Mouse (Mus musculus) intestine, postnatal 0 days (tissue): ENCODE data around the gene Elmo1. TPM values are rescaled to one million over a fixed set of nuclear protein-coding genes. Genes with fewer than 3 reads are reported as not detected.

Source experiments
- ATAC-seq: fragments of 200-750 bp; cut with Nextera tagmentation; 2 replicates; pipeline ENCODE4 v1.8.0; 2017; ENCODE audit warnings: mild to moderate bottlenecking, moderate TSS enrichment, moderate library complexity
- H3K27ac ChIP-seq: fragments of 300-500 bp; sonication (generic); 2 replicates; pipeline ENCODE4 v1.5.1; 2014; ENCODE audit warnings: mild to moderate bottlenecking, low read depth, low read length, moderate library complexity
- H3K27me3 ChIP-seq: fragments of 300-500 bp; sonication (generic); replicated peaks from 2 replicates; pipeline ENCODE4 v1.6.1; 2014; ENCODE audit warnings: low read length, mixed read lengths; ENCODE audit not compliant: control insufficient read depth, insufficient read depth
- H3K36me3 ChIP-seq: fragments of 300-500 bp; sonication (generic); 2 replicates; pipeline ENCODE4 v1.6.1; 2014; ENCODE audit warnings: mild to moderate bottlenecking, moderate library complexity; ENCODE audit not compliant: control insufficient read depth, insufficient read depth
- H3K4me1 ChIP-seq: fragments of 300-500 bp; sonication (generic); replicated peaks from 2 replicates; pipeline ENCODE4 v1.6.1; 2014; ENCODE audit warnings: antibody characterized with exemption, low read length, mixed read lengths; ENCODE audit not compliant: control insufficient read depth, insufficient read depth
- H3K4me2 ChIP-seq: fragments of 300-500 bp; sonication (generic); replicated peaks from 2 replicates; pipeline ENCODE4 v1.6.1; 2014; ENCODE audit warnings: low read depth, mild to moderate bottlenecking, moderate library complexity
- H3K4me3 ChIP-seq: fragments of 300-500 bp; sonication (generic); 2 replicates; pipeline ENCODE4 v1.5.1; 2014; ENCODE audit warnings: low read depth, low read length
- H3K9ac ChIP-seq: fragments of 300-500 bp; sonication (generic); 2 replicates; pipeline ENCODE4 v1.6.1; 2014; ENCODE audit warnings: mild to moderate bottlenecking, low read depth, low read length
- H3K9me3 ChIP-seq: fragments of 300-500 bp; sonication (generic); 2 replicates; pipeline ENCODE4 v1.6.1; 2016; ENCODE audit warnings: mixed run types; ENCODE audit not compliant: control insufficient read depth
- CTCF ChIP-seq: sonication (generic); IDR thresholded peaks from 2 replicates; pipeline ENCODE4 v1.5.1; 2016; ENCODE audit warnings: low read depth, mild to moderate bottlenecking, control low read depth, antibody characterized with exemption, moderate library complexity
- WGBS: fragments of 180-500 bp; shearing (Covaris S2); extraction: QIAGEN DNeasy Blood & Tissue Kit; methylation state at CpG from one replicate; pipeline ENCODE4 v1.1.7; 2014; 5-methylcytosine and 5-hydroxymethylcytosine counted together
- polyA plus RNA-seq: library from polyadenylated mRNA; unstranded; fragments of >200 nt; fragmentation: Nextera tagmentation; extraction: Ambion mirVana; gene quantifications from 2 replicates; pipeline ENCODE4 v1.2.1, GENCODE M21; 2015

Elmo1 gene
- polyA plus RNA-seq, 1 experiment from 2014 or later, result 8.2 TPM

DNA sequence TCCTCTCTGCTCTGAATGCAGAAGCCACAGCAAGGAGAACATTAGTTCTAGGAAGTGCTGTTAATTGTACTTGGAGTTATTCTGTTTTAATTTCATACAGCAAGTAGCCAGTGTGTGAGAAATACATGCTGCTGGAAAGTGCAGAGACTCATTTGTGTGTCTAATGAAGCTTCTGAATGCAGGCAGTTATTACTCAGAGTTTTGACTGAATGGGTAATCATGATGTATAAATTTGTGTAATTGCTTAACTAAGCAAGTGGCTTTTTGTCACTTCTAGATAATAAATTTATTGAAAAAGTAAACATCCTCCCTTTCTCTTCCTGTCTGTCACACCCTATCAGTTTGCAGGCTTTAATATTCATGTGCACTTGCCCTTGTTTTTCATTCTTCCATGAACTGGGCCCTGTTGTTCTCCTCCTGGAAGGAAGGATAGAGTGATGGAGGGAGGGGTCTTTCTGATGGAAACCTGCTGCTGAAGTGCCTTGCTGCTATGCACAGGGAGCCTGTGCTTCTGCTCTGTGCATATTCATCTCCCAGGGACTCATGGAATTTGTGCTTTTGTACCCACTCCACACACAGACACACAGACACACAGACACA, 159.8 kb downstream of the Elmo1 start:
- H3K27ac ChIP-seq, result no peak overlapping the region; the same call in 1 of the 2 replicates
- H3K4me3 ChIP-seq, result no peak overlapping the region
- ATAC-seq, result no peak
- no peaks in the 10 kb centered on the region for H3K27me3 ChIP-seq
- no peaks in the 10 kb centered on the region; the same call in 1 of the 2 replicates for H3K4me1 ChIP-seq
- no peak for TF ChIP-seq CTCF
- H3K36me3 ChIP-seq, result no peaks in the 10 kb centered on the region
- no peak overlapping the region for H3K9ac ChIP-seq
- no peaks in the 10 kb centered on the region for H3K9me3 ChIP-seq
- no peak overlapping the region for H3K4me2 ChIP-seq

DNA sequence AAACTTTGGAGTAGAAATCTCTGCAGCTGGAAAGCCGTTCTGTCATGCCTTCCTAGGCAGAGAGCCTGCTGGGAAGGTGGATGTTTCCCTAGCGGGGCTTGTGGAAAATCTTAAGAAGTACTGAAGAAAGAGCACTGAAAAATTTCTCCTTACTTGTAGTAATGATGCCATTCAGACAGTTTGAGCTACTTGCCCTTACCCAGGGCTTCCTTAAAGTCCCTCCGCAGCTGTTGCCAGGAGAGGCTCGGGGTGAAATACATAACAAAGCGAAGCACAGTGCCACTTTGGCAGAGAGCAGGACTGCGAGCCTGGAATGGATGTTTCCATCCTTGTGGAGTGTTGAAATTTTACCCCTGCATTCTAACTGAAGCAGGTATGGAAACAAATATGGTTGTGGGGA, 164.5 kb downstream of the Elmo1 start:
- no peak overlapping the region for H3K27ac ChIP-seq
- no peaks in the 10 kb centered on the region for H3K36me3 ChIP-seq
- H3K4me2 ChIP-seq, result no peak overlapping the region
- no peak for TF ChIP-seq CTCF
- H3K27me3 ChIP-seq, result no peaks in the 10 kb centered on the region
- no peaks in the 10 kb centered on the region for H3K9me3 ChIP-seq
- H3K9ac ChIP-seq, result no peak overlapping the region
- no peak for ATAC-seq
- WGBS, result 76% methylated on average over 6 of the region's 6 CpGs
- no peak overlapping the region for H3K4me3 ChIP-seq
- H3K4me1 ChIP-seq, result no peaks in the 10 kb centered on the region

DNA sequence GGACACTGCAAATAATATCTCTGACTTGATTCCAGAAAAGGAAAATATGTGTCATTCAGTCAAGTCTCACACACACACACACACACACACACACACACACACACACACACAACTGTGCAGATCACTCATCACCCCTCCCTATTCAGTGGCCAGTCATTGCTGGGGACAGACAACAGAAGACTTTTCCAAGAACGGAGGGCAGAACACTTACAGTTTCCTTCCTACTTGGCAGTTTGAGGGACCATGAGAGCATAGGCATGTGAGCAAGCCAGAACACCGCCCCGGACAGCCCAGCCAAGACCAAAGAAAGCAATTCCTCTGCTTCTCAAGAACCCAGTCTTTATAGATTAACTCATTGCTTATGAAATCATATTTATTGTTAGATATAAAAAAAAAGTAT, 165.0 kb downstream of the Elmo1 start:
- Histone ChIP-seq H3K9ac (no peak overlapping the region), H3K4me1 (no peaks in the 10 kb centered on the region), H3K4me2 (no peak overlapping the region), H3K27me3 (no peaks in the 10 kb centered on the region), H3K36me3 (no peaks in the 10 kb centered on the region), H3K9me3 (no peaks in the 10 kb centered on the region), H3K4me3 (no peak overlapping the region), H3K27ac (no peak overlapping the region)
- WGBS, result 76% methylated on average over 3 of the region's 3 CpGs
- ATAC-seq, result no peak
- TF ChIP-seq CTCF, result no peak

DNA sequence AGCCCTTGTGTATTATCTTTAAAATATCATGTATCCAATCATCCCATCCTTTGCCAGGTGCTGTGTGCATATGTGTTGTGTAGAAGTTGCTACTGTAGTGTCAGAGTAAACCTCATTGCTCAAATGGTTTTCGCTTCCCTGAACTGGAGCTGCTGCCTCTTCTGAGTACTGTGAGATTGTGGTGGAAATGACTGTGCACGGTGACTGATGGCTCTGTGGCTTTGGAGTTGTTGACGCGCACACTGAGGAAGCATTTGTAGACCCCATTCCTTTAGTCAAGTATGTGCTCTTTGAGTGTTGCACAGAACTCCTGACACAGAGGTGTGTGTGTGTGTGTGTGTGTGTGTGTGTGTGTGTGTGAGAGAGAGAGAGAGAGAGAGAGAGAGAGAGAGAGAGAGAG, 166.2 kb downstream of the Elmo1 start:
- Histone ChIP-seq H3K27me3 (no peaks in the 10 kb centered on the region), H3K9me3 (no peaks in the 10 kb centered on the region), H3K4me1 (no peaks in the 10 kb centered on the region), H3K4me3 (no peak overlapping the region), H3K27ac (no peak overlapping the region), H3K4me2 (no peak overlapping the region), H3K9ac (no peak overlapping the region), H3K36me3 (no peaks in the 10 kb centered on the region)
- WGBS, result 95% methylated on average over 4 of the region's 4 CpGs
- no peak for ATAC-seq
- TF ChIP-seq CTCF, result no peak

DNA sequence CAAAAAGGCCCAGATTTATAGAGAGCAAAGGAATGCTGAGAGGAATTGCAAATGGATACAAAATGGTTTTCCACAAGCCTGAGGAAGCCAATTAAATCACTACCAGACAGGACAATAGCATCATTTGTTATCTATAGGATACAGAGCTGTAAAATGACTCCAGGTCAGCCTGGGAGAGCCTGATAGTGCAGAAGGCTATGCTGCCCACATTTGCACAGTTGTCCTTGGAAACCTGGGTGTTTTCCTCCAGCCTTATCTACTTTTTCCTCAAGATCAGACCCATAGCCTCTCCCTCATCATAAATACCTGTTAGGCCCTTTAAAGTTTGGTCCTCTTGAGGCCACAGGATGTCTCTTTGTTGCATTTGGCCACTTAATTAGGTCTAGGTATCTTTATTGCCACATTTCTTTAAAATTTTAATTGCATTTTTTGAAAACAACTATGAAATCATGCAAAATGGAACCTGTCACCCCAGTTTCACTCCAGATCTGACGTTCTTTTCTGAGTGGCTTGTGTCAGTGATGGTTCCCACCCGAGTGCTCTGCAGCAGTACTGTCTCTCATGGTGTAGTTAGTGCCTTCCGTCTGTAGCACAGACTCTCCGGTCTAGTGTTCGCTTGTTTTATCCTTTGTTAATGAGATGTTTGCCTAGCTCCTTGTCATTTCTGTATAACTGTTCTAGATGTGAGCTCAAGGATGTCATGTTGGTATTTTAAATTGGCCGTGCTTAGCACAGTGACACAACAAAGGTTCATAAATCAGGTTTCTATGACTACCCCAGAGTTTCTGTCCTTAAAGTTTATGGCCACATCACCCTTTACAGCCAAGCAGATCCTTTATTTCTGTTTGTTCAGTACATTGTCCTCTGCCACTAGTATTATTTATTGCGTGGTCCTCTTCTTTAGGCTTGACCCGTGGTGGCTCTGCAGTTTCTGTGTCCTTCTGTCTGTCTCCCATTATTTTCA, 167.4 kb downstream of the Elmo1 start:
- no peak overlapping the region for H3K4me3 ChIP-seq
- no peaks in the 10 kb centered on the region for H3K27me3 ChIP-seq
- H3K4me1 ChIP-seq, result no peaks in the 10 kb centered on the region
- 44% methylated on average over 8 of the region's 8 CpGs for WGBS
- TF ChIP-seq CTCF, result no peak
- H3K36me3 ChIP-seq, result no peaks in the 10 kb centered on the region
- ATAC-seq, result no peak
- no peak overlapping the region for H3K9ac ChIP-seq
- H3K27ac ChIP-seq, result no peak overlapping the region
- no peak overlapping the region for H3K4me2 ChIP-seq
- H3K9me3 ChIP-seq, result no peaks in the 10 kb centered on the region

DNA sequence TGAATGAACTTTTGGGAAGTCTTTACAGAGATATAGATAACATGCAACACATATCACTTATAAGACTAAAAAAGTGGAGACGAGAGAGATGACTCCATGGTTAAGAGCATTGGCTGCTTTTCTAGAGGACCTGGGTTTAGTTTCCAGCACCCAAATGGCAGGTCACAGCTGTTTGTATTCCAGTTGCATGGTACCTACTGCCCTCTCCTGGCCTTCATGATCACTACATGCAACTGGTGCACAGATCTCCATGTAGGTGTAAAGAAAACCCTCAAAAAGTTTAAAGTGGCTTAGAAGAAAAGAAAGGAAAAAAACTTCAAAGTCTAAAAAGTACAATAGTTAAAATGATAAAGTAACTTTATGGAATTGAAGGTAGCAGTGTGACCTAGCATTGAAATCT, 172.8 kb downstream of the Elmo1 start:
- TF ChIP-seq CTCF, result peak; percentile 52
- no peak for ATAC-seq
- Histone ChIP-seq H3K27ac (no peak overlapping the region), H3K9me3 (no peaks in the 10 kb centered on the region), H3K36me3 (no peaks in the 10 kb centered on the region), H3K9ac (no peak overlapping the region), H3K4me1 (no peaks in the 10 kb centered on the region), H3K4me2 (no peak overlapping the region), H3K4me3 (no peak overlapping the region), H3K27me3 (no peaks in the 10 kb centered on the region)
- WGBS, result 100% methylated on average over 1 of the region's 1 CpGs
